Mouse (Mus musculus) hindbrain, embryonic 16.5 days (tissue): ENCODE results near the gene Nrxn2. TPM values are rescaled to one million over a fixed set of nuclear protein-coding genes. Genes with fewer than 3 reads are reported as not detected.

Experiments used
- ATAC-seq: fragments of 200-750 bp; cut with Nextera tagmentation; 2 replicates; pipeline ENCODE4 v1.8.0; 2017; ENCODE audit warnings: moderate TSS enrichment, moderate library complexity
- H3K27ac ChIP-seq: fragments of 300-500 bp; sonication (generic); 2 replicates; pipeline ENCODE4 v1.5.1; 2014; ENCODE audit warnings: low read depth, mild to moderate bottlenecking, control low read depth, low read length, moderate library complexity
- H3K27me3 ChIP-seq: fragments of 300-500 bp; sonication (generic); replicated peaks from 2 replicates; pipeline ENCODE4 v1.6.1; 2014; ENCODE audit warnings: low read length; ENCODE audit not compliant: control insufficient read depth, insufficient read depth
- H3K36me3 ChIP-seq: fragments of 300-500 bp; sonication (generic); 2 replicates; pipeline ENCODE4 v1.6.1; 2014; ENCODE audit warnings: mild to moderate bottlenecking, low read length, moderate library complexity, mixed read lengths; ENCODE audit not compliant: control insufficient read depth, insufficient read depth
- H3K4me1 ChIP-seq: fragments of 300-500 bp; sonication (generic); 2 replicates; pipeline ENCODE4 v1.6.1; 2014; ENCODE audit warnings: low read depth, low read length; ENCODE audit not compliant: control insufficient read depth, insufficient read depth
- H3K4me2 ChIP-seq: fragments of 300-500 bp; sonication (generic); 2 replicates; pipeline ENCODE4 v1.6.1; 2014; ENCODE audit warnings: mild to moderate bottlenecking, low read length, control low read depth, moderate library complexity
- H3K4me3 ChIP-seq: fragments of 300-500 bp; sonication (generic); 2 replicates; pipeline ENCODE4 v1.5.1; 2014; ENCODE audit warnings: mild to moderate bottlenecking, low read length, control low read depth, moderate library complexity
- H3K9ac ChIP-seq: fragments of 300-500 bp; sonication (generic); 2 replicates; pipeline ENCODE4 v1.6.1; 2014; ENCODE audit warnings: low read depth, mild to moderate bottlenecking, control low read depth, low read length, moderate library complexity
- H3K9me3 ChIP-seq: fragments of 300-500 bp; sonication (generic); 2 replicates; pipeline ENCODE4 v1.6.1; 2014; ENCODE audit warnings: mild to moderate bottlenecking, low read length, moderate library complexity; ENCODE audit not compliant: control insufficient read depth
- WGBS: fragments of 180-500 bp; shearing (Covaris S2); extraction: QIAGEN DNeasy Blood & Tissue Kit; methylation state at CpG from one replicate; pipeline ENCODE4 v1.1.7; 2014; 5-methylcytosine and 5-hydroxymethylcytosine counted together
- polyA plus RNA-seq: library from polyadenylated mRNA; unstranded; fragments of >200 nt; fragmentation: Nextera tagmentation; extraction: Ambion mirVana; gene quantifications from 2 replicates; pipeline ENCODE4 v1.2.1, GENCODE M21; 2015

The Nrxn2 gene
- polyA plus RNA-seq, 1 experiment from 2014 or later: 37.1 TPM

DNA sequence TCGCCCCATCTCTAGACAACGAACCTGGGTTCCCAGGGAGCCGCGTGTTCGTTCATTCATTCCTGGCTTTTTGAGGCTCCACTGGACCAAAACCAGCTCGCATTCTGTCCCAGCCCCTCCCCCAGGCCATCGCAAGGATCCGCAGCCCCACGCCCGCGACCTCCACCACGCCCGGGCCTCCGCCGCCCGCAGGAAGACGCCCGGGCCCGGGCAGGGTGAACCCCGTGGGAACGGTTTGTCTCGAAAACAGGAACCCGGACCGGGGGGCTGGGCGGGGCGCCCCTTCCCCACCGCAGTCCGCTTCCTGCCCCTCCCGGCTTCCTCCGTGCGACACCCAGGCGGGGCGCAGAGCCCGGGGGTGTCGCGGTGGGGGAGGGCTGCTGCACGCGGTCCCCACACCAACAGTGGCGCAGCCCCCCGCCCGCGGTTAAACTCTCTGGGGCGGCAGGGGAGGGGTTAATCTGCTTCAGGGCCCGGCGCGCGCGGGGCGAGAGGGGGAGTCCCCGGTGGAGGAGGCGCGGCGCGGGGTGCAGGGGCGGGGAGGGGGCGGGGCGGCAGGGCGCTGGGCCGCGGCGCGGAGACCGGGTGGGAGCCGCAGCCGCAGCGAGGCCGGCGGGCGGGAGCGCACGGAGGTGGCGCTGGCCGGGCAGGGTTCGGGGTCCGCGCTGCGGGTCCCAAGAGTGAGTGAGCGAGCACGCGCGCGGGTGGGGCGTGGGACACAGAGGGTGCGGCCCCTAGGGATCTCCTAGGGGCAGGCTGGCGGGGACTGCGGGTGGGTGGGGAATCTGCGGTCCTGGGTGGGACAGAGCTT is 19.0 kb upstream of the Nrxn2 start, which contains the start of gene Rasgrp2:
Gene Rasgrp2, plus strand, starts transcription at position 56 of the 811 bp plus-strand sequence.
- peak within 1 kb of the TSS; percentile 73 for H3K4me3 ChIP-seq
- ATAC-seq: 0 out of 2 replicates have a peak, but pooled peaks have one; percentile 18
- no peaks in the 10 kb centered on the region for H3K9me3 ChIP-seq
- H3K36me3 ChIP-seq: no peaks in the 10 kb centered on the region
- WGBS: under 1% methylated on average over 68 of the region's 87 CpGs
- no peaks in the 10 kb centered on the region for H3K27me3 ChIP-seq
- H3K9ac ChIP-seq: peak within 1 kb of the TSS; percentile 86
- H3K4me2 ChIP-seq: peak within 1 kb of the TSS; percentile 99
- peaks cover 24% of the 10 kb centered on the region for H3K4me1 ChIP-seq
- peak within 1 kb of the TSS; percentile 87 for H3K27ac ChIP-seq

DNA sequence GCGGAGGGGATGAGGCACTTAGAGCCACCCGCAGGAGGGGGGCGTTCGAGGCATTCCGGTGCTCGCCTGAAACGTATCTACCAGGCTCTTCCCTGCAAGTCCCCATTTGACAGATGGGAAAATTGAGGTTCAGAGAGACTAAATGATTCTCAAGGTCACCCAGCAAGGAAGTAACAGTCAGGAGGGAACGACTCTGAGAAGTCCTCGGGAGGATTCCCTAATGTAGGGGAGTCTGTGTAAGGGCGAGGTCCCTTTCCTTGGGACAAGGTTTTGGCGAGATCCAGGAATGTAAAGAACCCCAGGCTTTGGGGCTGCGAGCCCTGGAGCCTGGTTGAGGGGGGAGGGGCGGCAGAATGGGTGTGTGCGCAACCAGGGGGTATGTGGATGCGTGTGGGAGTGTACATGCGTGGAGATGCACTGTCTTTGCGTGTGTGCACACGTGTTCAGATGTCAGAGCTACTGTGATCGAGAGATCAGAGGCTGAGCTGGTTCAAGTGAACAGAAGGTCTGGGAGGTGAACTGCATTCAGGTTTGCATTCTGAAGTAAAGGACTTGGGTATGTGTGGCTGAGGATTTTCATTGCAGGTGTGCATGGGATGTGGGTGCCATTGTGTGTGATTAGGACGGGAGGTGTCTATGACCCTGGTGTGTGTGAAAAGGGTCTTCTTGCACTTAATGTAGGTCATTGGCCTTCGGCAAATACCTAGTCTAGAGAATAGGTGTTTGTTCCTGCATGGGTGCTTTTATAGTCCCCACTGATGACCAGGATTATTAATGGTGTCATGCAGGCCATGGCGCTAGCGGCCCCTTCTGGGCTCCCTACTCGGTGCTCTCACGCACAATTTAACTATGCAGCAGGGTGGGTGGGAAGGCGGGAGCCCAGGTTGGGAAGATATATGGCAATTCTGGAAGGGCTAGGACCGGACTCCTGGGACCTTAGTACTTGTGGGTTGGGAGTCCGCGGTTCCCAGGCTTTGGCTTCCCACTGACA is 18.1 kb upstream of the Nrxn2 start:
- Histone ChIP-seq H3K4me1 (peaks cover 24% of the 10 kb centered on the region), H3K36me3 (0 out of 2 replicates have a peak, but pooled peaks cover 2% of the 10 kb centered on the region), H3K27ac (peak overlapping the region; percentile 87; the same call in 1 of the 2 replicates), H3K9me3 (no peaks in the 10 kb centered on the region), H3K27me3 (no peaks in the 10 kb centered on the region), H3K4me2 (peak overlapping the region; percentile 99), H3K9ac (peak overlapping the region; percentile 86), H3K4me3 (peak overlapping the region; percentile 73)
- peak; percentile 21 for ATAC-seq
- WGBS: 3% methylated on average over 29 of the region's 29 CpGs

DNA sequence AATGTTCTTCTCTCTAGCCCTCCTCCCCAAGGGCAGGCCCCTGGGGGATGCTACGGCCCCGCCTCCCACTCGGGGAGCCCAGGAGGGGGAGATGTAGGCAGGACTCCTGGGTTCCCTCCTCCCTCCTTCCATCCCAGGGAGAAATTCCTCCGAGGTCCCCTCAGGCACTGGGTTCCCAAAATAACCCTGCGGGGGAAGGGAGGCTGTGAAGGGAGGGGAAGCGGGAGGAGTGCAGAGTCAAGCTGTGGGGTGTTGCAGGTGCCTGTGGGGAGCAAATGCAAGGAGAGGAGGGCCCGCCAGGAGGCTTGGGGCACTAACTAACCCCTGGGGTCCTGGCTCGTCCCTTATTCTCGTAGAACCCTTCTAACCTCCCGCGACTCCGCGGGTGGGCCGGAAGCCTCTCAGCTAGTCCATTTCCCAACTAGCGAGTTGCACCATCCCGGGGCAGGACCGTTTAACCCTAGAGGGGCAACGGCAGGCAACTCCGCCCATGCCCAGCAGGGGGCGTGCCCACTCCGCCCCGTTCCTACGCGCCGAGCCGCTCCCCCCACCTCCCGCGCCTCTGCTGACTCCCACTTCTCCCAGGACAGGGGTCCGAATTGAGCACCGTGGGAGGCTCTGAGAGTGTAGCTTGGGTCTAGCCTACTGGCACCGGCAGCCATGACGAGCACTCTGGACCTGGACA is 17.3 kb upstream of the Nrxn2 start:
- WGBS: under 1% methylated on average over 32 of the region's 32 CpGs
- H3K27ac ChIP-seq: no peak overlapping the region
- 0 out of 2 replicates have a peak, but pooled peaks cover 3% of the 10 kb centered on the region for H3K36me3 ChIP-seq
- ATAC-seq: no peak
- peaks cover 24% of the 10 kb centered on the region for H3K4me1 ChIP-seq
- peak overlapping the region; percentile 99 for H3K4me2 ChIP-seq
- peak overlapping the region; percentile 86 for H3K9ac ChIP-seq
- H3K4me3 ChIP-seq: peak overlapping the region; percentile 73
- no peaks in the 10 kb centered on the region for H3K27me3 ChIP-seq
- no peaks in the 10 kb centered on the region for H3K9me3 ChIP-seq

DNA sequence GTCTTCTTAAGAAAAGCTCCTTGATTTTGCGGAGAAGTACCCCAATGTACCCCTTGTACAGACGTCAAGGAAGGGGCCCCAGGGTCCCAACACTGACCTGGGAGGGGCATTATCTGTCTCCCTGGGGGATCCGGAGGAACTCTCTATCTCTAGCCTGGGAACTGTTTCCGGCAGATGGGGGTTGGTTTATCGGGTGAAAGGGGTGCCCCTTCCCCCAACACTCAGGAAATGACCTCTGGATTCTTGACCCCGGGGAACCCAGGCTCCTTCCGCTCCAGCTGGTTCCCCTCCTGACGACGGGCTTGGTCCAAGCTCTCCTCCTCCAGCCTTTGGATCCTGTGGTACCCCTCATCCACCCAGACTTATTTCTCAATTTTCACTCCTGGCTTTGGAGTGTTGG is 16.6 kb upstream of the Nrxn2 start:
- Histone ChIP-seq H3K36me3 (0 out of 2 replicates have a peak, but pooled peaks cover 3% of the 10 kb centered on the region), H3K9ac (peak overlapping the region; percentile 86), H3K9me3 (no peaks in the 10 kb centered on the region), H3K27ac (no peak overlapping the region), H3K4me3 (peak overlapping the region; percentile 73), H3K27me3 (no peaks in the 10 kb centered on the region), H3K4me2 (peak overlapping the region; percentile 99), H3K4me1 (peaks cover 24% of the 10 kb centered on the region)
- ATAC-seq: no peak
- WGBS: 11% methylated on average over 9 of the region's 9 CpGs

DNA sequence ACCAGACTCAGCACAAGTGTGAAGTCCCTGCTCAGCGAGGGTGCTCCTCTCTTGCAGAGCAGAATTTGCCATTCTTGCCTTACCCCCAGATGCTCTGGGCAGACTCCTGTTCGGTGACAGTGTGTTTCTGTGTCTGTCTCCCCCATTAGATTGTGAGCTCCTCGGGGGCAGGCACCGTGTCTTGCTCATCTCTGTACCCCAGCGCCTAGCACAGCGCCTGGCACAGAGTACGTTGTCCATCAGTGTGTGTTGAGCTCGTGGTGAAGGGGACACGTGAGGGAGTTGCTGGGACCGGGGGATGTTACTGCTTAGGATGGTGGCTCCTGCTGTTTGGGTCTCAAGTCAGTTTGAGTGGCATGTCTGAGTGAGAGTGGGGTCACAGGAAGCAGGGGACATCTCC is 14.7 kb upstream of the Nrxn2 start:
- no peak for ATAC-seq
- H3K27me3 ChIP-seq: no peaks in the 10 kb centered on the region
- no peak overlapping the region for H3K4me3 ChIP-seq
- no peak overlapping the region for H3K4me2 ChIP-seq
- WGBS: 73% methylated on average over 10 of the region's 10 CpGs
- H3K36me3 ChIP-seq: 0 out of 2 replicates have a peak, but pooled peaks cover 3% of the 10 kb centered on the region
- H3K27ac ChIP-seq: no peak overlapping the region
- H3K4me1 ChIP-seq: peaks cover 24% of the 10 kb centered on the region
- H3K9ac ChIP-seq: no peak overlapping the region
- H3K9me3 ChIP-seq: no peaks in the 10 kb centered on the region

DNA sequence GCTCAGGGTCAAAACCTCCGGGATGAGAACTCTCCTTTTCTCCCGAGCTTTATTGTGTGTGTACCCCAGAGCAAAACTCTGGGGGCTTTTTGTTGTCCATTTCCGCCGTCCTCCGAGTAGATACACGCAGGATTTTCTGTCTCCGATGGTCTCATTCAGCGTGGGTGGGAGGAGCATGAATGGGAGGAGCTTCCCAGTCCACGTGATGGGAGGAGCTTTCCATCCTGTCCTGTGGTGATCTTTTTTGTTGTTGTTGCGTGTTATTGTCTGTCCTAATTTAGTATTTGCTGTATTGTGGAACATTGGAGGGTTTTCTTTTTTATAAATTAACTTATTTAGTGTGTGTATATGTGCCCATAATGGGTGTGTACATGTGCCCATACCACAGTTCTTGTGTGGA is 13.1 kb upstream of the Nrxn2 start:
- no peaks in the 10 kb centered on the region for H3K27me3 ChIP-seq
- ATAC-seq: no peak
- no peak overlapping the region for H3K4me2 ChIP-seq
- H3K27ac ChIP-seq: no peak overlapping the region
- WGBS: 63% methylated on average over 10 of the region's 10 CpGs
- no peak overlapping the region for H3K4me3 ChIP-seq
- no peaks in the 10 kb centered on the region for H3K9me3 ChIP-seq
- peaks cover 19% of the 10 kb centered on the region for H3K4me1 ChIP-seq
- H3K9ac ChIP-seq: no peak overlapping the region
- peaks cover 3% of the 10 kb centered on the region; the same call in 1 of the 2 replicates for H3K36me3 ChIP-seq

DNA sequence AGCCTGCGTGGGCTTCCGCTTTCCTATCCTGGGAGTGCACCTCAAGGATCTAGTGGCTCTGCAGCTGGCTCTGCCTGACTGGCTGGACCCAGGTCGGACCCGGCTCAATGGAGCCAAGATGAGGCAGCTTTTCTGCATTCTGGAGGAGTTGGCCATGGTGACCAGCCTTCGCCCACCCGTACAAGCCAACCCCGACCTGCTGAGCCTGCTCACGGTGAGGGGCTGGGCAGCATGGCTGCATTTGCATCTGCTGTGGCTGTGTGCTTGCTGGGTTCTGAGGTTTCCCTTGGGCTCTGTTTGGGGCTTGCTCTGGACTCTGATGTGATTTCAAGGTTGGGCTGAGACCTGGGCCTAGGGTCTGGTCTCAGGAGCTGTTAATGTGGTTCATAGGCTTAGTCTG is 11.4 kb upstream of the Nrxn2 start:
- no peak for ATAC-seq
- Histone ChIP-seq H3K4me1 (peaks cover 2% of the 10 kb centered on the region; the same call in 1 of the 2 replicates), H3K9me3 (no peaks in the 10 kb centered on the region), H3K36me3 (peaks cover 3% of the 10 kb centered on the region; the same call in 1 of the 2 replicates), H3K4me3 (no peak overlapping the region), H3K27ac (no peak overlapping the region), H3K4me2 (no peak overlapping the region), H3K27me3 (no peaks in the 10 kb centered on the region), H3K9ac (no peak overlapping the region)
- WGBS: 66% methylated on average over 8 of the region's 8 CpGs

DNA sequence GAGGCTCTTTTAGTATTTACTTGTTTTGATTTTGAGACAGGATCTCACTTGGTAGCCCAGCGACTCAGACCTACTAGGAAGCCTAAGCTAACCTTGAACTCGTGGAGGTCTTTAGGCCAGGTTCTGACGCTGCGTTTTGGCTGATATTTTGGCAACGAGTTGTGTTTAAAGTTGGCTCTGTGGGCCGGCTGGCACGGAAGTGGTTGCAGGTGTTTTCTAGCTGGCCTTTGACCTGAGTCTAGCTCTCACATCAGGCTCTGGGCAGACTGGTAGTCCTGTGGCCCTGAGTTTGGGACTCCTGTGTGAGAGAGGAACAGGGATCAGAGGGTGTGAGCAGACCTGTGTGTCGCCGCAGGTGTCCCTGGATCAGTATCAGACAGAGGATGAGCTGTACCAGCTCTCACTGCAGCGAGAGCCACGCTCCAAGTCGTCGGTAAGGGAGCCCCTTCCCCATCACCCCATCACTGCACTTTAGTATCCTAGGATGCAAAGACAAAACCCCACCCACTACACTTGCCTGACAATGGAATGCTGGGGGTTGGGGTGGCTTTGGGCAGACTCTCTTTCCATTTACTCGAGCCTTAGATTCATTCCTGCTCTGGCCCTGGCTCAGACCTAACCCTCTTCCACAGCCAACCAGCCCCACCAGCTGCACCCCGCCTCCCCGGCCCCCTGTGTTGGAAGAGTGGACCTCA is 10.6 kb upstream of the Nrxn2 start:
- no peak for ATAC-seq
- Histone ChIP-seq H3K4me3 (no peak overlapping the region), H3K4me1 (no peaks in the 10 kb centered on the region), H3K9me3 (no peaks in the 10 kb centered on the region), H3K9ac (no peak overlapping the region), H3K27ac (no peak overlapping the region), H3K36me3 (peaks cover 3% of the 10 kb centered on the region; the same call in 1 of the 2 replicates), H3K27me3 (no peaks in the 10 kb centered on the region), H3K4me2 (no peak overlapping the region)
- 42% methylated on average over 16 of the region's 16 CpGs for WGBS
